Mouse (Mus musculus): Measurements from ENCODE around the gene Rab1b.

DNA sequence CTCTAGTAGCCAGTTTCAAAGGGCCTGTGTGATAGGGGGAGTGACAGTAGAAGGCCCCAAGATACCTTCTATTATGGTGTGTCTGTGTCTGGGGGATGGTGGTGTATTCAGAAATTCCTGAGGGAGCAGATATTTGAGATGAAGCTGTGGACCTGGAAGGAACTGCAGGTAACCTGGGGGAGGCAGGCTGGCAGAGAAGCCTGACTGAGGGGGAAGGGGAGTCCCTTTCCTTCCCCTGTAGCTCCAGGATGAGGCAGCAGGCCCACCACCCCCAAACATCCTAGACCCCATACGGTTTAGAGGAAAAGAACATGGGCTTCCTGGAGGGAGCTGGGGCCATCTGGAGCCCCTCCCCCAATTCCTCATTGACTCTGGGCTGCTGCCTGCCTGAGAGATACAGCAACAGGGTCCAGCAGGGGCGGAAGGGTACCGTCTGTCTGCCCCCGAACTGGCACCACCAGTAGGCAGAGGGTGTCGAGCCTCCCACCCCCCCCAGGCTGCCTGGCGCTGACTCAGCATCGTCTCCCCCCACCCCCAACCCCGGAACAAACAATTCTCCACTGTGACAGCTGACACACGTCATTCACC, 10.9 kb downstream of the Rab1b start:
- no peak for TF ChIP-seq GATA1 (IDR thresholded peaks at IDR 0.05; ENCODE audit: low read length)
- no peak for TF ChIP-seq TAL1 (IDR thresholded peaks at IDR 0.05; ENCODE audit: low read length)

Measured in erythroblast, embryonic 14.5 days (primary cell).